Mouse (Mus musculus) right cerebral cortex, postnatal 36 days (tissue): ENCODE data around the gene Fam166a.
A peak's percentile ranks its signal among the peaks of the same experiment; 100 is the strongest.
"Not testable (repeated sequence)": the region's sequence is repeated elsewhere in the genome, so short reads cannot be mapped to it uniquely, and the experiment has no call there.

Experiments used
- DNase-seq, 2 experiments: peaks; one replicate each; pipeline ENCODE4 v3.0.0; 2022; ENCODE audit warnings: low spot score in 2 of 2, mixed read lengths in 1 of 2

Gene Fam166a

GRCm38 (mm10) chr2:25242101-25242506, 23.6 kb downstream of the Fam166a start, which contains the start of the genes Rnf208 and Cysrt1:
Rnf208 (plus strand) TSS chr2:25242255.
Cysrt1 (minus strand) TSS chr2:25242452.
- no peak for DNase-seq

- DNase-seq = no peak
Measured at GRCm38 (mm10) chr2:25243342-25243741, 24.8 kb downstream of the Fam166a start.

- DNase-seq = no peak
Measured at GRCm38 (mm10) chr2:25244144-25244543, 25.6 kb downstream of the Fam166a start.

- no peak for DNase-seq
Measured at GRCm38 (mm10) chr2:25246183-25247072, 27.9 kb downstream of the Fam166a start, which contains the start of gene AL732309.1. AL732309.1 (minus strand) TSS chr2:25246863.

GRCm38 (mm10) chr2:25252331-25252730, 33.8 kb downstream of the Fam166a start:
- no peak for DNase-seq

GRCm38 (mm10) chr2:25255284-25255779, 36.8 kb downstream of the Fam166a start, which contains the start of gene Tmem203:
Tmem203 (plus strand) TSS chr2:25255439.
- DNase-seq = peak; percentile 75 to 77

- not testable (repeated sequence) for DNase-seq
Measured at GRCm38 (mm10) chr2:25256443-25257109, 38.0 kb downstream of the Fam166a start.

GRCm38 (mm10) chr2:25257250-25257649, 38.7 kb downstream of the Fam166a start:
- DNase-seq = not testable (repeated sequence)

GRCm38 (mm10) chr2:25258887-25259286, 40.3 kb downstream of the Fam166a start:
- no peak for DNase-seq

- DNase-seq = peak in 1 of 2 experiments; percentile 42
Measured at GRCm38 (mm10) chr2:25261870-25262269, 43.3 kb downstream of the Fam166a start.

GRCm38 (mm10) chr2:25262291-25262767, 43.8 kb downstream of the Fam166a start, which contains the start of gene Tprn:
Tprn (plus strand) TSS chr2:25262618.
- peak; percentile 94 to 97 for DNase-seq

GRCm38 (mm10) chr2:25262795-25263622, 44.5 kb downstream of the Fam166a start:
- no peak for DNase-seq

- no peak for DNase-seq
Measured at GRCm38 (mm10) chr2:25263623-25264285, 45.2 kb downstream of the Fam166a start.

GRCm38 (mm10) chr2:25264286-25264660, 45.7 kb downstream of the Fam166a start:
- DNase-seq = no peak

GRCm38 (mm10) chr2:25264851-25265250, 46.3 kb downstream of the Fam166a start:
- DNase-seq = no peak

- DNase-seq = no peak
Measured at GRCm38 (mm10) chr2:25265897-25266656, 47.5 kb downstream of the Fam166a start.

- no peak for DNase-seq
Measured at GRCm38 (mm10) chr2:25266720-25267119, 48.2 kb downstream of the Fam166a start.

- DNase-seq = no peak
Measured at GRCm38 (mm10) chr2:25267241-25267640, 48.7 kb downstream of the Fam166a start.

GRCm38 (mm10) chr2:25267746-25268309, 49.3 kb downstream of the Fam166a start:
- no peak for DNase-seq
